Mouse (Mus musculus): Measurements from ENCODE around the gene Btg3. TPM values are rescaled to one million over a fixed set of nuclear protein-coding genes. Genes with fewer than 3 reads are reported as not detected.

The Btg3 gene
- total RNA-seq, 2 experiments from 2014 or later = 5.3 to 23.1 TPM

DNA sequence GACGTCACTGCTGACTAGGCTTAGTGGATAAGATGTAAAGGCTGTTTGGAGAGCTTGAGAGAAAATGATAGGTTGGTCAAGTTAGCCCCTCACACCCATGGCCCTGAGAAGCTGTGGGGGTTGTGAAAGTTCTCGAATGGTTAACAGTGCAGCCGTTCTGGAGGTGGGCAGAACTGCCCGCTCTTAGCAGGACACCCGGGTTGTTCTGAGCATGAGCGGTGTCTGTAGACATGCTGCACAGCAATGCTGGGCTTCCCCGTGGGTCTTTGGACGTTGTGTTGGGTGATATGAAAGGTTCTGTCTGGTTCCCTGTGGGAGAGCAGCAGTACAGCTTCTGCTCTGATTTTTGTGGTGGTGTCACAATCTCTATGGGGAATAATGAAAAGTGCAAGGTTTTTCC, 70.4 kb downstream of the Btg3 start:
- ATAC-seq (replicated peaks; ENCODE audit: low FRiP score, poor library complexity, severe bottlenecking) = no peak

DNA sequence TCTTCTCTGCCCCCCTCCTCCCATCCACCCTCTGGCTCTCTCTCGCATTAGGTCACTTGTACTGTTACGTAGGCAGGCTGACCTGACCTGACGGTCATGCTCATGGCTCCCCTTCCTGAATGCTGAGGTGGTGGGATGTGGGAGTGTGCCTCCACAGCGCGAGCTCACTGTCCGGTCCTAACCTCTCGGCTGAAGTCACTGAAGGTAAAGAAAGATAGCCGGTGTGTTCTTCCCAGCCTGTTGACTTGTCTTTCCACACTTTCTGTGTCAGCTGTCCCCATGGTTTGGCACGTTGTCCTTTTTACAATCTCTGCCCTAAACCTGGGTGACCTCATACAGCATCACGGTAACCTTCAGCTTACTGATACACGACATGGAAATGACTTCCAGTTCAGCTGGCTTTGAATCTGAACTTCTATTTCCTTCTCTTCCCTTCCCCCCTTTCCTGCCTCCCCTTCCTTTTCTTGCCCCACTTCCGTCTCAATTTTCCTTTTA, 71.3 kb downstream of the Btg3 start:
- ATAC-seq (replicated peaks; ENCODE audit: low FRiP score, poor library complexity, severe bottlenecking) = no peak

DNA sequence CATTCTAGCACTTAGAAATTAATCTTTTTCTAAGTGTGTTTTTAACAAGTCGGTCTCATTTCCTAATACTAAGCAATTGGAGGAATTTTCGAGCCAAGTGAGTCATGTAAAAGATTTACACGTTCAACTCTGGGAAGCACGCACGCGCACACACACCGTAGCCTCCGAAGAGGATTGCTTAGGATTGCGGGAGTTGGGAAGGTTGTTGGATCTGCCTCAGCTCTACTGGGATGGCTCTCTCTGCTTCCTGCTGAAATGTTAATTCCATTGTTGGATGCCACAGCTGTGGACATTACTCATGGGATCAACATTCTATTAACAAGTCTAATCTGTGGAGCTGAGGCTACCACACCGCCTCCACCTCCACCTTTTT, 74.3 kb downstream of the Btg3 start:
- no peak for ATAC-seq (replicated peaks; ENCODE audit: low FRiP score, poor library complexity, severe bottlenecking)

DNA sequence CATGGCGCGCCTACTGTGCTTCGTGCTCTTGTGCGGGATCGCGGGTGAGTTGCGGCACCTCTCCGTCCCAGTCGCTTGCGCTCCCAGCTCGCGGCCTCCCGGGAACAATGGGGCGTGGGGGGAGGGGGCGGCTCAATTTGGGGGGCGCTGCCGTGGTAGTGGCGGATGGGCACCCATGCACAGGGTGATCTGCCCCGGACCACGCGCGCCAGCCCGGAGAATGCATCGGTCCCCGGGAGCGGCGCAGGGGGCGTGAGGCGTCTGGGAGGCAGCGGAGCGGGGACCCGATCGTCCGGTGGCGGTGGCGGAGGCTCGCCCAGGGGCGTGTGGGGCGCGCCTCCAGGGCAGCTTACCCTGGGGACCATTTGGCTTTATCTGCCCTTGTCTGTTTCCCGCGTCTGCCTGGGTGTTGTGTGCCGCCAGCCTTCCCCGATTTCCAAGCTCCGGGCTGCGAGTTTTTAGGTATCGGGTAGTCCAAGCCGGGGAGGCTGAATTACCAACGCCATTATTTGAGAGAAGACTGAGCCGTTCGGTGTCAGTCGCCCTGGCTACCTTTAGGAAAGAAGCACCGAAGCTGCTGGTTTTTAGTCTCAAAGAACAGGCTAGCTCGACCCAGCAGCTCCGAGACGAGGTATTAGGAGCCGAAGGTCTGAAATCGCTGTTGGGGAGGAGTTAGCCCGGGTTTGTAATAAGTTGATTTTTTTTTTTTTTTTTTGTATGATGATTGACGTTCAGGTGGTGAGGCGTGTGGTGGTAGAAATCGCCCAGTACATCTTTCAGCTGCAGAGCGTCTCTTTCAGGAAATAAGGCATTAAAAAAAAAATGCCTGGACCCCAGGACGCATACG, 74.9 kb downstream of the Btg3 start:
- no peak for ATAC-seq (replicated peaks; ENCODE audit: low FRiP score, poor library complexity, severe bottlenecking)

DNA sequence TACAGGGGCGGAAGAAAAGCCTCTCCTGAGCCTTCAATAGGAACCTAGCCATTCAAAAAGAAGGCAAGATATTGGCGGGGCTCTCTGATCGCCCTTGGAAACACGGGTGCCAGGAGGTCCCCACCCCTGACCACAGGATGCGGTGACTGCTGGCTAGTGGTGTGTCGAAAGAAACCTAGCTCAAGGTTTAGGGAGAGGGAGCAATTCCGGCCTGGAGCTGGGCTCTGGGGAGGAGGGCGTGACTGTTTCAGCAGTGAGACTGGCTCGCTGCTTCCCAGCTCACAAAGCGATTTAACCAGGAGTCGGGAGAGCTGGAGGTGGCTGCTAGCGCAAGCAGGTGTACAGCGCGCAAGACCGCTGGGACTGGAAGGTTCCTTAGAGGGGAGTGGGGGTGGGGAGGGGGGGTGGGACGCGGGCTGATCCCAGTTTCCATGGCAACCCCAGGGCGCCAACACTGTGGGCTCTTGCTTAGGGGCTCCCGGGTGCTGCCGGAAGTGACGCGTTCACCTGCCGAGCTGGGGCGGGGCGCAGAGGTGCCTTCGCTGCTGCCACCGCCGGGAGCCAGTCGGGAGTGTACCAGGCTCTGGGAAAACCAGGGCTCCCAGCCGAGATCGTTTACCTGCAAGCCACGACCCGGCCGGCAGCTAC, 75.7 kb downstream of the Btg3 start, which contains the start of gene Cxadr:
Gene Cxadr, plus strand, starts transcription at position 307 of the 648 bp plus-strand sequence.
- ATAC-seq (replicated peaks; ENCODE audit: low FRiP score, poor library complexity, severe bottlenecking) = no peak

DNA sequence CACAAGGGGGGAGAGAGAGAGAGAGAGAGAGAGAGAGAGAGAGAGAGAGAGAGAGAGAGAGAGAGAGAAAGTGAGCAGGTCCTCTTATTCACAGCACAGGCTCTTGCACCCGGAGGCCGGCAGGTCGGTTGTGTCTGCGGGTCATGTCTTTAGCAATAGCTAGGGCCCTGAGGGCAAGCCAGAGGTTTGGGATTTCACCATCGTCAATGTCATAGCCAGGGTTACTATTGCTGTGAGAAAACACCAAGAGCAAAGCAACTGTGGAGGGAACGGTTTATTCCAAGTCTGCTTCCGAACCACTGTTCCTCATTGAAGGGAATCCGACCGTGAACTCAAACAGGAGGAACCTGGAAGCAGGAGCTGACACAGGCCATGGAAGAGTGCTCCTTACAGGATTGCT, 80.9 kb downstream of the Btg3 start:
- no peak for ATAC-seq (replicated peaks; ENCODE audit: low FRiP score, poor library complexity, severe bottlenecking)

DNA sequence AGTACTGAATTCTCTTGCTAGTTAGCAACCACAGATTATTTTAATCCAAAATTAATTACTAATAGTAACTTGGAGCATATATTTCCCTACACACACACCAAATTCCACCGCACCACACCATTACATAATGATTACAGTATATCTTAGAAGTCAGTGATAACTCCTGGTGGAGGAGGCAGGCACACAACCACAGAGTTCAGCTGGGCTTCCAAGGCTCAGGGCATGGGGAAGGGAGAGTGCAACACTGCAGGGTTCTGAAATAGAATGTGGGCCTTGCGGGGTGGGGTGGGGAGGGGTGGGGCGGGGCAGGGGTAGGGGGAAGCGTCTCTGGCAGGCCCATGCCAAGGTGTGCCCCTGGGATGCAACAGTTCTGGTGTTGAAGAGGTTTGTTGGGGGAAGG, 81.4 kb downstream of the Btg3 start:
- no peak for ATAC-seq (replicated peaks; ENCODE audit: low FRiP score, poor library complexity, severe bottlenecking)

DNA sequence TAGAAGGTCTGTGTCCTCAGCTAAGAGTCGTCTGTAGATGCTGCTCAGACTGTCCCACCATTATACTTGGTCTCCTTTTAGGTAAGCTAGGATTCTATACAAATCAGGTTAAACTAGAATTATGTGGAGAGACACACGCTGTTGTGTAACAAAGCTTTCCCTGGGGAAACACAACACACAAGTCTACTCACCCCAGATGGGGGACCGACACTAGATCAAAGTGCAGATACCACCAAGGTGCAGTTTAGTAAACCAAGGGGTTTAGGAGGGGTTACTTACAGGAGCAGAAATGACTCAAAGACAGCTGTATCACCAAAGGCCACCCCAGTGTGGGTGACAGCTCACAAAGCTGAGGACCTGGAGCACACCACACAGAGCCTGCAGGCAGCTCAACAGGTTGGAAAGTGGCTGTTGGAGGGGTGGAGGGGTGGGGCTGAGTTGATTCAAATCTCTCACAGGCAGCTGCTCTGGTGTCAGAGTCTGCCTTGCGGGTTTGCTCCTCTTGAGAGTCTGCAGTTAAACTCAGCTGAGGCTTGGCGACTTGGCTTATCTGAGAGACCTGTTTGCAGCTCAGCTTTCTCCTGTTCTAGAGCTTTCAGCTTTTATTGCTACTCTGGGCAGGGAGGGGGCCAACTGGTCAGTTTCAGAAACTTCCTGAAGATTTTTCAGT, 82.3 kb downstream of the Btg3 start:
- no peak for ATAC-seq (replicated peaks; ENCODE audit: low FRiP score, poor library complexity, severe bottlenecking)

DNA sequence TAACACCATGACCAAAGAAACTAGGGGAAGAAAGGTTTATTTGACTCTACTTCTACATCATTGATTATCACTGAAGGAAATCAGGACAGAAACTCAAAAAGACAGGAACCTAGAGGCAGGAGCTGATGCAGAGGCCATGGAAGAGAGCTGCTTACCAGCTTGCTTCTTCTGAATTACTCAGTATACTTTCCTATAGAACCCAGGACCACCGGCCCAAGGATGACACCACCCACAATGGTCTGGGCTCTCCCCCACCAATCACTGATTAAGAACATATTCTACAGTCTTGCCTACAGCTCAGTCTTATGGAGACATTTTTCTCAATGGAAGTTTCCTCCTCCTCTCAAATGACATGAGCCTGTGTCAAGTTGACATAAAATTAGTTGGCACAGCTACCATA, 82.9 kb downstream of the Btg3 start:
- no peak for ATAC-seq (replicated peaks; ENCODE audit: low FRiP score, poor library complexity, severe bottlenecking)

DNA sequence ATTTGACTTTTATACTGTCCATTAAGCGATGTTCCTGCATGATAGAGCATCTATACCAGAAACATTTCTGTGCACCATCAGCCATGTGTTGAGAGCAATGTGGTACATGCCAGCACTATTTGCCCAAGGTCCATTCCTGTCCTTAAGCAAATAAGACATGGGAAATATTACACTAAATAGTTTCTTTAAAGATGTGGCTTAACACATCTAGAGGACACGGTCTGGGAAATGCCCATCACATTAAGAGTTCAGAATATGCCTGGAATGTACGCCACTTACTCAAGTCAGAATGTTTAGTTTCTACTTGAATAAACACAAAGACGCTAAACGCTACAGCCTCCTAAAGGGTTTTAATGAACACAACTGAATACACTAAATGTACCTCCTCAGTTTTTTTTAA, 93.8 kb downstream of the Btg3 start:
- ATAC-seq (replicated peaks; ENCODE audit: low FRiP score, poor library complexity, severe bottlenecking) = no peak

Other genes with a start within 250 kb of the Btg3 start
- gene Cxadr, start 75.7 kb downstream of the Btg3 start, total RNA-seq (2015; ENCODE audit: low replicate concordance) = 0.96 and 2.1 TPM in 2 replicates
- gene Cxadr, start 75.7 kb downstream of the Btg3 start, total RNA-seq (2017; ENCODE audit: low replicate concordance) = 2.4 and 12.4 TPM in 2 replicates
- 6.7 and 9.4 TPM in 2 replicates for gene D16Ertd472e, start 199.5 kb upstream of the Btg3 start, total RNA-seq (2015; ENCODE audit: low replicate concordance)
- 2.5 TPM in 2 replicates for gene D16Ertd472e, start 199.5 kb upstream of the Btg3 start, total RNA-seq (2017; ENCODE audit: low replicate concordance)